7 mouse cellular contexts compared by ENCODE assay signal in the genomic region with DNA sequence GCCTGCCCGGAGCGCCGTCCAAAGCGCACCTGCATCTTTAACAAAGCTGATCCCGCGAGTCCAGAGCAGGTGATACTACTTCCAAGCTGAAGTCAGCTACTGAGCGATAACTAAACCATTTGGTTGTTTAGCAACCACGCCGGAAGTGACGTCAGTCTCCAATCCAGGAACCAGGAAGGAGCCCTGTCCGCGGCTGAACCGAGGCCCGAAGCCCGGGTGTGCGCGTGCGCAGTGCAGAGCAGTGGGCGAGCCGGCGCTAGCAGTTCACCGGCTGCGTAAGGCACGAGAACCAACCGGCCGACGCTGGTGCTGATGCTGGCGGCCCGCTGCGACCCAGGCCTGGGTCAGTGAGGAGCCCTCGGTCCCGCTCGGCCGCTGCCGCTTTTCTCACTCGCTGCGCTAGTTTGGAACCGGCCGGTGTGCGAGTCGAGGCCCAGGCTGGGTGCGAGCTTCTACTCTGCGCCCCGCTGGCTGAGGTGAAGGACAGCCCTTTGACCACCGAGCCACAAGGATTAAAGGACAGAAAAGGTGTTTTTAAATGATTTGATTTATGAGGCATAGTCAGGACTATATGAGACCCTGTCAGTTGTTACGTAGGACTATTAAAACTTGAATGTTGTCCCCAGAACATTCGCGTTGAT. TPM values are rescaled to one million over a fixed set of nuclear protein-coding genes. Genes with fewer than 3 reads are reported as not detected.
A peak's percentile ranks its signal among the peaks of the same experiment; 100 is the strongest.
DNase-seq lines count a peak whose midpoint lies in the region; ATAC-seq and TF ChIP-seq lines count a peak whose summit lies in the region.

TSS of gene Ccdc173 (minus strand) at position 147 of the 641 bp plus-strand sequence.
TSS of gene Phospho2 (plus strand) at position 195 of the 641 bp plus-strand sequence.

- ATAC-seq in intestine, postnatal 0 days, result peak; percentile 94
- ATAC-seq in midbrain, embryonic 12.5 days (ENCODE audit: low FRiP score, low read depth), result peak; percentile 95

- peak within 1 kb of the TSS; percentile 75 for H3K4me2 ChIP-seq in intestine, postnatal 0 days (replicated peaks; ENCODE audit: low read depth)
- peak within 1 kb of the TSS; percentile 84 for H3K4me2 ChIP-seq in midbrain, embryonic 12.5 days (replicated peaks)

- peak; percentile 90 for TF ChIP-seq POLR2A in small intestine, adult 2 months (IDR thresholded peaks at IDR 0.05; ENCODE audit: low read depth, low read length)

- H3K9ac ChIP-seq in intestine, postnatal 0 days (ENCODE audit: low read depth, low read length), result peak within 1 kb of the TSS; percentile 59
- H3K9ac ChIP-seq in midbrain, embryonic 12.5 days (replicated peaks), result peak within 1 kb of the TSS; percentile 83

- WGBS in embryonic facial prominence, embryonic 10.5 days, result 1% methylated on average over 48 of the region's 48 CpGs
- WGBS in intestine, postnatal 0 days, result 2% methylated on average over 48 of the region's 48 CpGs
- WGBS in midbrain, embryonic 12.5 days, result 2% methylated on average over 48 of the region's 48 CpGs
- 1% methylated on average over 48 of the region's 48 CpGs for WGBS in small intestine, adult 2 months

- peaks cover 16% of the 10 kb centered on the region; the same call in 1 of the 2 replicates for H3K4me1 ChIP-seq in embryonic facial prominence, embryonic 10.5 days
- no peaks in the 10 kb centered on the region for H3K4me1 ChIP-seq in intestine, postnatal 0 days (replicated peaks; ENCODE audit: control insufficient read depth, insufficient read depth, low read length)
- 0 out of 2 replicates have a peak, but pooled peaks cover 6% of the 10 kb centered on the region for H3K4me1 ChIP-seq in midbrain, embryonic 12.5 days
- peaks cover 2% of the 10 kb centered on the region; the same call in 1 of the 2 replicates for H3K4me1 ChIP-seq in small intestine, adult 2 months (ENCODE audit: control insufficient read depth, insufficient read depth, insufficient read length, low read length)

- H3K36me3 ChIP-seq in embryonic facial prominence, embryonic 10.5 days (replicated peaks), result peaks cover 20% of the 10 kb centered on the region
- H3K36me3 ChIP-seq in intestine, postnatal 0 days (ENCODE audit: control insufficient read depth, insufficient read depth), result peaks cover 11% of the 10 kb centered on the region
- peaks cover 18% of the 10 kb centered on the region for H3K36me3 ChIP-seq in midbrain, embryonic 12.5 days
- H3K36me3 ChIP-seq in small intestine, adult 2 months (ENCODE audit: control insufficient read depth, insufficient read depth, low read length), result peaks cover 17% of the 10 kb centered on the region

- TF ChIP-seq CTCF in intestine, postnatal 0 days (IDR thresholded peaks at IDR 0.05; ENCODE audit: low read depth), result no peak
- TF ChIP-seq CTCF in small intestine, adult 2 months (IDR thresholded peaks at IDR 0.05; ENCODE audit: extremely low read depth, insufficient read length, insufficient replicate concordance, low read depth, low read length), result no peak

- intact Hi-C loops in left cerebral cortex, postnatal 4 days (cut with DNase I), result no loop called here

- H3K27me3 ChIP-seq in embryonic facial prominence, embryonic 10.5 days (replicated peaks; ENCODE audit: low read depth, poor library complexity, severe bottlenecking), result no peaks in the 10 kb centered on the region
- no peaks in the 10 kb centered on the region for H3K27me3 ChIP-seq in intestine, postnatal 0 days (replicated peaks; ENCODE audit: control insufficient read depth, insufficient read depth, low read length)
- H3K27me3 ChIP-seq in midbrain, embryonic 12.5 days, result no peaks in the 10 kb centered on the region
- H3K27me3 ChIP-seq in small intestine, adult 2 months (ENCODE audit: control insufficient read depth, insufficient read depth, low read length), result no peaks in the 10 kb centered on the region

- H3K27ac ChIP-seq in embryonic facial prominence, embryonic 10.5 days (replicated peaks), result peak within 1 kb of the TSS; percentile 89
- peak within 1 kb of the TSS; percentile 84 for H3K27ac ChIP-seq in intestine, postnatal 0 days (ENCODE audit: low read depth, low read length)
- H3K27ac ChIP-seq in midbrain, embryonic 12.5 days (replicated peaks), result peak within 1 kb of the TSS; percentile 91
- peak within 1 kb of the TSS; percentile 71 for H3K27ac ChIP-seq in small intestine, adult 2 months (ENCODE audit: insufficient read depth, low read depth, low read length)

- H3K4me3 ChIP-seq in embryonic facial prominence, embryonic 10.5 days, result peak within 1 kb of the TSS; percentile 76
- peak within 1 kb of the TSS; percentile 57 for H3K4me3 ChIP-seq in intestine, postnatal 0 days (ENCODE audit: low read depth, low read length)
- peak within 1 kb of the TSS; percentile 73 for H3K4me3 ChIP-seq in midbrain, embryonic 12.5 days
- H3K4me3 ChIP-seq in small intestine, adult 2 months (ENCODE audit: low read depth, low read length), result peak within 1 kb of the TSS; percentile 81

- peak; percentile 99 for DNase-seq in adrenal gland, postnatal 10 days
- peak; percentile 99 for DNase-seq in embryonic facial prominence, embryonic 10.5 days (ENCODE audit: low spot score)
- peak; percentile 77 for DNase-seq in gonadal fat pad, adult 2 months (ENCODE audit: low read depth)
- peak; percentile 99 for DNase-seq in left cerebral cortex, postnatal 4 days

- H3K9me3 ChIP-seq in embryonic facial prominence, embryonic 10.5 days, result no peaks in the 10 kb centered on the region
- H3K9me3 ChIP-seq in intestine, postnatal 0 days (ENCODE audit: control insufficient read depth), result no peaks in the 10 kb centered on the region
- no peaks in the 10 kb centered on the region for H3K9me3 ChIP-seq in midbrain, embryonic 12.5 days

RNA-seq across cellular contexts. Expression of gene Ccdc173, which starts in this region (rescaled TPM):
- 1 to 10 TPM; 1.3 to 1.9 TPM for total RNA-seq in adrenal gland, postnatal 10 days (2021)
- 2.4 TPM in 2 replicates for polyA plus RNA-seq in embryonic facial prominence, embryonic 10.5 days (2016; fragmentation: Nextera tagmentation; extraction: Ambion mirVana)
- 0.51 TPM in 2 replicates for polyA plus RNA-seq in gonadal fat pad, adult 2 months (2012; rRNA removed)
- polyA plus RNA-seq in intestine, postnatal 0 days (2015; fragmentation: Nextera tagmentation; extraction: Ambion mirVana), result 0.50 and 0.75 TPM in 2 replicates
- total RNA-seq in left cerebral cortex, postnatal 4 days (2021), result 1 to 10 TPM; 1.6 to 2.9 TPM
- polyA plus RNA-seq in midbrain, embryonic 12.5 days (2016; fragmentation: Nextera tagmentation; extraction: Ambion mirVana), result 4.8 and 5.1 TPM in 2 replicates
- not detected in 2 replicates for polyA plus RNA-seq in small intestine, adult 2 months (2012; rRNA removed)

RNA-seq across cellular contexts. Expression of gene Phospho2, which starts in this region (rescaled TPM):
- 10 to 100 TPM; 15.8 to 18.1 TPM for total RNA-seq in adrenal gland, postnatal 10 days (2021)
- polyA plus RNA-seq in embryonic facial prominence, embryonic 10.5 days (2016; fragmentation: Nextera tagmentation; extraction: Ambion mirVana), result 26.1 and 28.5 TPM in 2 replicates
- polyA plus RNA-seq in gonadal fat pad, adult 2 months (2012; rRNA removed), result 34.5 and 47.7 TPM in 2 replicates
- 23.8 and 26.0 TPM in 2 replicates for polyA plus RNA-seq in intestine, postnatal 0 days (2015; fragmentation: Nextera tagmentation; extraction: Ambion mirVana)
- total RNA-seq in left cerebral cortex, postnatal 4 days (2021), result 10 to 100 TPM; 15.7 to 16.9 TPM
- polyA plus RNA-seq in midbrain, embryonic 12.5 days (2016; fragmentation: Nextera tagmentation; extraction: Ambion mirVana), result 33.9 and 36.2 TPM in 2 replicates
- 77.7 and 94.4 TPM in 2 replicates for polyA plus RNA-seq in small intestine, adult 2 months (2012; rRNA removed)

Comparison
In these comparisons a context has a peak if more than half of its experiments do, and no peak if none do; other contexts are left out.
1. Peak in every context shown above with its lines: DNase-seq, ATAC-seq, H3K4me3 ChIP-seq and H3K27ac ChIP-seq.